In genomic region chr9:30731687-30732086, GRCm38 (mm10) we compare ENCODE assay signal across 11 mouse cellular contexts.
"Had no signal": no experiment of that assay in that cellular context is flagged by ENCODE, and none has a peak within 500 bp of the region (broad histone marks: within the 10 kb centered on the region; RNA-seq: fewer than 3 reads in every experiment).

No protein-coding gene starts in this region.

- H3K4me1 ChIP-seq: midbrain, embryonic 15.5 days; neural tube, embryonic 12.5 days had no signal

- H3K4me3 ChIP-seq: layer of hippocampus, adult 2 months; limb, embryonic 12.5 days; midbrain, embryonic 15.5 days; neural tube, embryonic 12.5 days had no signal

- ATAC-seq: midbrain, embryonic 15.5 days had no signal

- H3K27me3 ChIP-seq: limb, embryonic 12.5 days; midbrain, embryonic 15.5 days; neural tube, embryonic 12.5 days had no signal

- H3K27ac ChIP-seq: layer of hippocampus, adult 2 months; limb, embryonic 12.5 days; liver, embryonic 14.5 days; midbrain, embryonic 15.5 days; neural tube, embryonic 12.5 days; stomach, postnatal 0 days had no signal

- H3K36me3 ChIP-seq: limb, embryonic 12.5 days; midbrain, embryonic 15.5 days; neural tube, embryonic 12.5 days had no signal

- DNase-seq: lung, adult 18-20 months; lung, postnatal 10 days; lung, postnatal 4 days; thymus, postnatal 14 days had no signal

- H3K4me2 ChIP-seq: limb, embryonic 12.5 days; midbrain, embryonic 11.5 days; midbrain, embryonic 15.5 days; neural tube, embryonic 12.5 days had no signal

- H3K9ac ChIP-seq: limb, embryonic 12.5 days; liver, embryonic 14.5 days; midbrain, embryonic 15.5 days; neural tube, embryonic 12.5 days had no signal

- H3K9me3 ChIP-seq: limb, embryonic 12.5 days; midbrain, embryonic 15.5 days; neural tube, embryonic 12.5 days had no signal
